Mouse (Mus musculus): ENCODE data around the gene Rhbdd3. TPM values are rescaled to one million over a fixed set of nuclear protein-coding genes. Genes with fewer than 3 reads are reported as not detected.

The Rhbdd3 gene
- total and polyA plus RNA-seq, 3 experiments: 35.9 to 55.7 TPM; not detected in 1

DNA sequence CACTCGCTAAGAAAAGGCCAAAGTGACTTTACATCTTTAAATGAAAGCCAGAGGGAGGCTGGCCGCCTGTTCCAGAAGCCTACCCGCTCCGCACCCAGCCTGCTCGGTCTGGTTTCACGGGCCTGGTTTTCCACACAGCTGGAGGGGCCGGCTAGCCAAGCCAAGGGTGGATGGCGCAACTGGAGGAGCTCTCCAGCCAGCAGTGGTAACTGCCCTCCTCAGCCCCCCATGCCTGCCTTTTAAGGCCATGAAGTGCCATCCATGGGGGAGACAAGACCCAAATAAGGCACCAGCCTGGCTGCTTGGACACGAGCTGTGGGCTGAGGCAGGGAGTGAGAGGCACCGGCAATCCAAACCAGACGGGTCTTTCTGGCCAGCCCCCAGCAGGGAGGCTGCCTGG is 37.2 kb downstream of the Rhbdd3 start:
- no peak for DNase-seq (ENCODE audit: low read depth, low spot score)
- Histone ChIP-seq H3K4me3 (ENCODE audit: control insufficient read depth in 1 of 2, insufficient read depth in 1 of 2, low read depth in 2 of 2, low read length in 2 of 2) (no peak overlapping the region), H3K9me3 (replicated peaks; ENCODE audit: insufficient read depth, low read length) (no peaks in the 10 kb centered on the region), H3K27ac (ENCODE audit: control insufficient read depth, low read depth, low read length) (no peak overlapping the region), H3K27me3 (ENCODE audit: control insufficient read depth in 1 of 2, insufficient read depth in 2 of 2, low read length in 2 of 2) (no peaks in the 10 kb centered on the region; a peak in 1 of 4 replicates), H3K79me2 (ENCODE audit: control insufficient read depth, insufficient read depth, low read length, poor library complexity) (no peaks in the 10 kb centered on the region), H3K9ac (ENCODE audit: control insufficient read depth, low read depth, low read length, poor library complexity, severe bottlenecking) (no peak overlapping the region), H3K4me1 (ENCODE audit: control insufficient read depth in 1 of 2, insufficient read depth in 2 of 2, low read length in 2 of 2) (peaks cover 0 to 2% of the 10 kb centered on the region in 2 experiments; a peak in 1 of 4 replicates), H3K36me3 (ENCODE audit: control insufficient read depth in 1 of 2, insufficient read depth in 2 of 2, low read length in 2 of 2) (no peaks in the 10 kb centered on the region)
- TF ChIP-seq TBP (IDR thresholded peaks at IDR 0.05; ENCODE audit: low read depth, low read length): no peak
- TF ChIP-seq USF1 (IDR thresholded peaks at IDR 0.05; ENCODE audit: low read depth, low read length): no peak
- TF ChIP-seq NELFE (IDR thresholded peaks at IDR 0.05; ENCODE audit: low read depth, low read length): no peak
- TF ChIP-seq MYB (IDR thresholded peaks at IDR 0.05; ENCODE audit: low read depth, low read length): no peak
- no peak for TF ChIP-seq TCF12 (IDR thresholded peaks at IDR 0.05; ENCODE audit: low read depth, low read length)
- TF ChIP-seq ELF1 (IDR thresholded peaks at IDR 0.05; ENCODE audit: low read depth, low read length): no peak

DNA sequence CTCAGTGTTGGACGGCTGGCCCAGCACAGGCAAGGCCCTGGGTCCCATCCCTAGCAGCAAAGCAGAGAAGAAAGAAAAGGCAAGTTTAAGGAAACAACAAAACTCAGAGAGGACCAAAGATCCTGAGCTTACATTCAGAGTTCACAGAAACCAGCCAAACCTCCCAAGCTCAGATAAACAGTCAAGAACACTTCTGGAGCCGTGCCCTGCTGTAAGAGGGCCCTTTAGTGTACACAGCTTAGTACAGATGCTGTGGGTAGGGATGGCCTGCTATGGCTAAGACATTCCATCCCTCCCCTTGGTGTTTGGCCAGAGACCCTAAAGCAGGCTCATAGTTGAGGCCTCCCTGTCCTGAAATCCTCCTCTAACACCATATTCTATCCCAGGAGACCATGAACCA is 39.9 kb downstream of the Rhbdd3 start:
- TF ChIP-seq ZC3H11A (IDR thresholded peaks at IDR 0.05; ENCODE audit: low read depth, low read length) (no peak), KAT2A (conservative IDR thresholded peaks at IDR 0.05; ENCODE audit: low read depth, low read length) (no peak), POLR2A (IDR thresholded peaks at IDR 0.05; ENCODE audit: control insufficient read depth in 1 of 2, insufficient read depth in 1 of 2, low read depth in 1 of 2, low read length in 2 of 2, poor library complexity in 1 of 2) (no peak), MYC (IDR thresholded peaks at IDR 0.05; ENCODE audit: low read depth, low read length) (no peak), GABPA (IDR thresholded peaks at IDR 0.05; ENCODE audit: low read depth, low read length) (no peak), CHD1 (IDR thresholded peaks at IDR 0.05; ENCODE audit: low read depth, low read length) (no peak), MAX (IDR thresholded peaks at IDR 0.05; ENCODE audit: low read length) (no peak), TBP (IDR thresholded peaks at IDR 0.05; ENCODE audit: low read depth, low read length) (no peak), TCF12 (IDR thresholded peaks at IDR 0.05; ENCODE audit: low read depth, low read length) (no peak), GATA1 (IDR thresholded peaks at IDR 0.05; ENCODE audit: low read depth, low read length) (no peak), ZKSCAN1 (IDR thresholded peaks at IDR 0.05; ENCODE audit: low read depth, low read length) (no peak), SMC3 (IDR thresholded peaks at IDR 0.05; ENCODE audit: low read depth, low read length) (no peak), MEF2A (IDR thresholded peaks at IDR 0.05; ENCODE audit: extremely low read depth, insufficient replicate concordance, low read depth, low read length, poor library complexity, severe bottlenecking) (no peak)
- Histone ChIP-seq H3K79me2 (ENCODE audit: control insufficient read depth, insufficient read depth, low read length, poor library complexity) (no peaks in the 10 kb centered on the region), H3K36me3 (ENCODE audit: control insufficient read depth in 1 of 2, insufficient read depth in 2 of 2, low read length in 2 of 2) (no peaks in the 10 kb centered on the region), H3K4me1 (ENCODE audit: control insufficient read depth in 1 of 2, insufficient read depth in 2 of 2, low read length in 2 of 2) (peaks cover 0 to 3% of the 10 kb centered on the region in 2 experiments; a peak in 1 of 4 replicates), H3K9ac (ENCODE audit: control insufficient read depth, low read depth, low read length, poor library complexity, severe bottlenecking) (no peak overlapping the region), H3K27ac (ENCODE audit: control insufficient read depth, low read depth, low read length) (no peak overlapping the region), H3K27me3 (ENCODE audit: control insufficient read depth in 1 of 2, insufficient read depth in 2 of 2, low read length in 2 of 2) (no peaks in the 10 kb centered on the region), H3K9me3 (replicated peaks; ENCODE audit: insufficient read depth, low read length) (no peaks in the 10 kb centered on the region), H3K4me3 (ENCODE audit: control insufficient read depth in 1 of 2, insufficient read depth in 1 of 2, low read depth in 2 of 2, low read length in 2 of 2) (no peak overlapping the region)
- DNase-seq (ENCODE audit: low read depth, low spot score): no peak
